Mouse (Mus musculus) ES-E14 (cell line): ENCODE measurements around the gene 1810013L24Rik.

Source experiments
- HCFC1 ChIP-seq: IDR thresholded peaks from 2 replicates; pipeline ENCODE4 v1.6.1; 2012; ENCODE audit warnings: low read length, inconsistent platforms, borderline replicate concordance; ENCODE audit not compliant: insufficient read depth
- MAFK ChIP-seq: IDR thresholded peaks from 2 replicates; pipeline ENCODE4 v1.6.1; 2014; ENCODE audit warnings: mild to moderate bottlenecking, low read depth, low read length, inconsistent platforms; ENCODE audit not compliant: insufficient read depth
- ZNF384 ChIP-seq: IDR thresholded peaks from 2 replicates; pipeline ENCODE4 v1.6.1; 2012; ENCODE audit warnings: low read depth, low read length, inconsistent platforms

- TF ChIP-seq MAFK (no peak), HCFC1 (no peak), ZNF384 (no peak)
Observed at GRCm38 (mm10) chr16:8868506-8868905, 38.6 kb downstream of the 1810013L24Rik start.
